Mouse (Mus musculus) heart, postnatal 0 days (tissue): ENCODE measurements around the gene Cryga. TPM values are rescaled to one million over a fixed set of nuclear protein-coding genes. Genes with fewer than 3 reads are reported as not detected.

Source experiments
- ATAC-seq: fragments of 200-750 bp; cut with Nextera tagmentation; 2 replicates; pipeline ENCODE4 v1.8.0; 2017; ENCODE audit warnings: low read depth, moderate number of reproducible peaks, moderate library complexity; ENCODE audit not compliant: insufficient read depth
- DNase-seq: peaks from one replicate; pipeline ENCODE4 v3.0.0-alpha.2; 2016; ENCODE audit warnings: low spot score
- H3K27ac ChIP-seq: fragments of 300-500 bp; sonication (generic); 2 replicates; pipeline ENCODE4 v1.5.1; 2014; ENCODE audit warnings: low read depth, mild to moderate bottlenecking
- H3K27me3 ChIP-seq: fragments of 300-500 bp; sonication (generic); 2 replicates; pipeline ENCODE4 v1.6.1; 2014; ENCODE audit warnings: low read length, mixed read lengths; ENCODE audit not compliant: control insufficient read depth, insufficient read depth
- H3K36me3 ChIP-seq: fragments of 300-500 bp; sonication (generic); replicated peaks from 2 replicates; pipeline ENCODE4 v1.6.1; 2014; ENCODE audit warnings: low read length, mixed read lengths; ENCODE audit not compliant: control insufficient read depth, insufficient read depth
- H3K4me1 ChIP-seq: fragments of 300-500 bp; sonication (generic); 2 replicates; pipeline ENCODE4 v1.6.1; 2014; ENCODE audit warnings: antibody characterized with exemption; ENCODE audit not compliant: control insufficient read depth, insufficient read depth
- H3K4me2 ChIP-seq: fragments of 300-500 bp; sonication (generic); 2 replicates; pipeline ENCODE4 v1.6.1; 2014; ENCODE audit warnings: low read depth, mild to moderate bottlenecking, low read length, moderate library complexity
- H3K4me3 ChIP-seq: fragments of 300-500 bp; sonication (generic); 2 replicates; pipeline ENCODE4 v1.5.1; 2014; ENCODE audit warnings: low read depth, low read length
- H3K9ac ChIP-seq: fragments of 300-500 bp; sonication (generic); replicated peaks from 2 replicates; pipeline ENCODE4 v1.6.1; 2014; ENCODE audit warnings: low read depth, low read length, mixed read lengths
- H3K9me3 ChIP-seq: fragments of 300-500 bp; sonication (generic); replicated peaks from 2 replicates; pipeline ENCODE4 v1.6.1; 2016; ENCODE audit warnings: low read length; ENCODE audit not compliant: control insufficient read depth
- CTCF ChIP-seq: IDR thresholded peaks from 2 replicates; pipeline ENCODE4 v1.5.1; 2016; ENCODE audit warnings: antibody characterized with exemption, control low read depth, low read depth
- EP300 ChIP-seq: IDR thresholded peaks from 2 replicates; pipeline ENCODE4 v1.6.1; 2016; ENCODE audit warnings: antibody characterized with exemption, low read depth
- WGBS: fragments of 180-500 bp; shearing (Covaris S2); extraction: QIAGEN DNeasy Blood & Tissue Kit; methylation state at CpG from one replicate; pipeline ENCODE4 v1.1.7; 2014; 5-methylcytosine and 5-hydroxymethylcytosine counted together
- polyA plus RNA-seq: library from polyadenylated mRNA; unstranded; fragments of >200 nt; fragmentation: Nextera tagmentation; extraction: Ambion mirVana; gene quantifications from 2 replicates; pipeline ENCODE4 v1.2.1, GENCODE M21; 2015
- total RNA-seq: library from RNA; depleted of rRNA; stranded (reverse); fragments of >200 nt; gene quantifications from 2 replicates; pipeline ENCODE4 v1.2.3, GENCODE M21; 2014; ENCODE audit warnings: low replicate concordance; rRNA removed

Cryga gene
- total RNA-seq (not detected in 2 replicates), polyA plus RNA-seq (not detected in 2 replicates)

- H3K4me1 ChIP-seq = no peaks in the 10 kb centered on the region
- no peak within 1 kb of the TSS for H3K4me2 ChIP-seq
- WGBS = 81% methylated on average over 11 of the region's 11 CpGs
- H3K27ac ChIP-seq = no peak within 1 kb of the TSS
- TF ChIP-seq CTCF (no peak), EP300 (no peak)
- no peaks in the 10 kb centered on the region for H3K9me3 ChIP-seq
- ATAC-seq (no peak), DNase-seq (no peak)
- H3K9ac ChIP-seq = no peak within 1 kb of the TSS
- H3K36me3 ChIP-seq = no peaks in the 10 kb centered on the region
- H3K4me3 ChIP-seq = no peak within 1 kb of the TSS
- H3K27me3 ChIP-seq = no peaks in the 10 kb centered on the region
Measured at GRCm38 (mm10) chr1:65103273-65103672, at the start of gene Cryga. Cryga (minus strand) TSS chr1:65103373.

GRCm38 (mm10) chr1:65147971-65148370, 44.8 kb upstream of the Cryga start:
- ATAC-seq (no peak), DNase-seq (no peak)
- WGBS = 57% methylated on average over 3 of the region's 3 CpGs
- Histone ChIP-seq H3K4me1 (no peaks in the 10 kb centered on the region), H3K27ac (no peak overlapping the region), H3K4me2 (no peak overlapping the region), H3K36me3 (no peaks in the 10 kb centered on the region), H3K27me3 (no peaks in the 10 kb centered on the region), H3K9ac (no peak overlapping the region), H3K9me3 (no peaks in the 10 kb centered on the region), H3K4me3 (no peak overlapping the region)
- TF ChIP-seq EP300 (no peak), CTCF (no peak)

DNA sequence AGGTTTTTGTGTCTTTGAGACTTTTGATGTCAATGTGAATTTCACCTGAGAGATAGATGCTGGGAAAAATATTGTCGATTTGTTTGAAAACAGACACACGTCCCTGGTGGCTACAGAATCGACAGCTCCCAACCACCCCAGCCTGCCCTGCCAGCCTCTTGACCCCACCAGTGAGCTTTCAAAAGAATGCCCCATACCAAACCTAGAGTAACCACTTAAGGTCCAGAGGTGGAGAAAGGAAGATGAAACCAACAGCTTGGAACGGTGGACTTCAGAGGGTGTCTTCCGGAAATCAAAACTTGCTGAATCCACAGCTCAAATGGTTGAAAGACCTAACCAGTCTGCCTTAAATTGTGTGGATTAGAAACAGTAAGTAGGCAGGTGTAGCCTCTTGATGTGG, 44.2 kb upstream of the Cryga start:
- Histone ChIP-seq H3K36me3 (no peaks in the 10 kb centered on the region), H3K27me3 (no peaks in the 10 kb centered on the region), H3K4me3 (no peak overlapping the region), H3K4me2 (no peak overlapping the region), H3K9ac (no peak overlapping the region), H3K4me1 (no peaks in the 10 kb centered on the region), H3K27ac (no peak overlapping the region), H3K9me3 (no peaks in the 10 kb centered on the region)
- DNase-seq = no peak
- no peak for TF ChIP-seq EP300
- no peak for TF ChIP-seq CTCF
- 84% methylated on average over 5 of the region's 5 CpGs for WGBS
- no peak for ATAC-seq

- 19% methylated on average over 2 of the region's 2 CpGs for WGBS
- DNase-seq (no peak), ATAC-seq (no peak)
- Histone ChIP-seq H3K4me3 (no peak overlapping the region), H3K4me2 (no peak overlapping the region), H3K4me1 (no peaks in the 10 kb centered on the region), H3K27ac (no peak overlapping the region), H3K36me3 (no peaks in the 10 kb centered on the region), H3K27me3 (no peaks in the 10 kb centered on the region), H3K9me3 (no peaks in the 10 kb centered on the region; the same call in 1 of the 2 replicates), H3K9ac (no peak overlapping the region)
- TF ChIP-seq EP300 = no peak
- no peak for TF ChIP-seq CTCF
Measured at GRCm38 (mm10) chr1:65146601-65147000, 43.4 kb upstream of the Cryga start.

- ATAC-seq (no peak), DNase-seq (no peak)
- H3K27me3 ChIP-seq = no peaks in the 10 kb centered on the region
- WGBS = 88% methylated on average over 2 of the region's 2 CpGs
- H3K4me1 ChIP-seq = no peaks in the 10 kb centered on the region
- no peak overlapping the region for H3K27ac ChIP-seq
- H3K36me3 ChIP-seq = no peaks in the 10 kb centered on the region
- H3K9ac ChIP-seq = no peak overlapping the region
- H3K4me3 ChIP-seq = no peak overlapping the region
- no peak overlapping the region for H3K4me2 ChIP-seq
- H3K9me3 ChIP-seq = no peaks in the 10 kb centered on the region; the same call in 1 of the 2 replicates
- TF ChIP-seq EP300 (no peak), CTCF (no peak)
Measured at GRCm38 (mm10) chr1:65144783-65145182, 41.6 kb upstream of the Cryga start.

DNA sequence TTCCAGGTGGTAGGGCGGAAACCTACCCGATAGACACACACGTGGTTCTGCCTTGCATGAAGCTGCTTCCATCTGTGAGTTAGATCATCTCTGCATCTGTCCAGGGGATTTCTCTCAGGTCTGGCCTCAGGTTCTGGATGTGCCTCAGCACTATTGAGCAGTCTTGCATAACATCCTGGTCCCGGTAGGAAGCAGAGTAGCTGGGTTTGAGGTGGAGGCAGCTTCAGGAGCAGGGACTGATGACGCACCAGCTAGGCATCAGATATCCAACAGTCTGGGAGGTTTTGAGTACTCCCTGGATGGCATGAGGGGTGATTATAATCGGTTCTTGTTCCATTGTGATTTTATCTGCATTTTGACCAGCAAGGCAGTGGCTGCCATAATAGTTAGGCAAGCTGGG, 34.4 kb upstream of the Cryga start:
- no peak for ATAC-seq
- H3K27ac ChIP-seq = no peak overlapping the region
- no peak for TF ChIP-seq CTCF
- no peak for TF ChIP-seq EP300
- H3K4me2 ChIP-seq = no peak overlapping the region
- H3K9ac ChIP-seq = no peak overlapping the region
- H3K27me3 ChIP-seq = no peaks in the 10 kb centered on the region
- H3K4me3 ChIP-seq = no peak overlapping the region
- no peaks in the 10 kb centered on the region for H3K36me3 ChIP-seq
- H3K9me3 ChIP-seq = no peaks in the 10 kb centered on the region; the same call in 1 of the 2 replicates
- H3K4me1 ChIP-seq = no peaks in the 10 kb centered on the region
- WGBS = 74% methylated on average over 6 of the region's 6 CpGs
- DNase-seq = no peak
